Mouse (Mus musculus): ENCODE results near the gene Rsph3a.

The Rsph3a gene

DNA sequence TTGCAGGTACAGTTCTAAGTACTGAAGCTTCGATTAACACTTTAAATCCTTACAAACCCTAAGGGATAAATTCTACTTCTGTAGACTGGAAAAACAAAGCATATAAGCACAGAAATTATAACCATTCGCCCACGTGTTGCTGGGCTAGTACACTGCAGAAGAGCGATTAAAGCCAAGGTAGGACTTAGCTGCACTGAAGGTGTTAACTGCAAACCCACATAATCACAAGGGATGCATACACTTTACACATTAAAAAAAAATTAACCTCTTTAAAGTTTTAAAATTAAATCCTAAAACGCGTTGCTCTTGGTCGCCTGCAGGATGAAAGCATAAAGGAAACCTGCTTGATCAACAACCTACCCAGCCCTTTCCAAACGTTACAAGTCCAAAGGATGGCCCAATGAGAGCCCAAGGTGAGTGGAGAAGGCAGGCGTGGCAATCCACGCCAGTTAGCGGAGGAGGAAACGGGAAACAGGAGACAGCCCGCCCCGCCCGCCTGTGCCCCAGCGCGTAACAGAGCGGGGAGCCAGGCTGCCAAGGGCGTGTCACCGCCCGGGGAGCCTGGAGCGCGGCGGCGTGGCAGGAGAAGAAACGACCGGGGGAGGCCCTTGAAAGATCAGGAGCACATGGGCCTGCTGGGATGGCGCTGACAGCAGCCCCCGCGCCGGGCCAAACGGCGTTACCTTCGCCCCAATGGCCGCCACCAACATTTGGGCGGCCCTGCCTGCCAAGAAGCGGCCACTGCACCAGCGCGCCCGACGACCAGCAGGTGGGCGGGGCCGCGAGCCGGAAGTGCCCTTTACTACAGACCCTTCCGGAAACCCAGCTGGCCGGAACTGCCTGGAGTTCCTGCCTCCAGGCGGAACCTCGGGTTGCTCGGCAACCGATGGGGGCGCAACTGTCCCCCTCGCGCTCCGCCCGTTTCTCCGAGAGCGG, at the start of gene Rsph3a:
TSS of gene Rsph3a (plus strand) at position 498 of the 936 bp plus-strand sequence.
- peak; percentile 94 for DNase-seq (ENCODE audit: low read depth, low spot score)

- DNase-seq (ENCODE audit: low read depth, low spot score): peak; percentile 24
These were observed 49.3 kb upstream of the Rsph3a start for GRCm38 (mm10) chr17:7896047-7896635.

- DNase-seq (ENCODE audit: low read depth, low spot score): no peak
These were observed 48.3 kb upstream of the Rsph3a start for GRCm38 (mm10) chr17:7897120-7897519.

- DNase-seq (ENCODE audit: low read depth, low spot score): no peak
These were observed 47.7 kb upstream of the Rsph3a start for GRCm38 (mm10) chr17:7897756-7898155.

DNA sequence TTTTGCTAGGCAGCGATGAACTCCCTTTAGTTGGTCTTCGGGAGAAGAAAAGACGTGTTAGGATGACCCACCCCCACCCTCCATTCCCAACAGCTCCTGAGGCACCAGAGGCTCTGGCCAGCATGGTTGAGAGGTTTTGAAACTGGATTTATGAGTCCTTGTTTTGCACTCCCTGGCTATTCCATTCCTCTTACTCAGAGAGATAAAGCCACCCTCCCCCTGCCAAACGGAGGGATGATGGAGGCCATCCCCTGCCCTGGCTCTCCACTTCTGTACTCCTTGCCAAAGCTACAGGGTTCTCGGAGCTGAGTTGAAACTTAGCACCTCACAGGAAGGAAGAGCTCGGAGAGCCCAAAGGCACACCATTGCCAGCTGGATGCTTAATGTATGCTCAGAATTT, 46.2 kb upstream of the Rsph3a start:
- no peak for DNase-seq (ENCODE audit: low read depth, low spot score)

DNA sequence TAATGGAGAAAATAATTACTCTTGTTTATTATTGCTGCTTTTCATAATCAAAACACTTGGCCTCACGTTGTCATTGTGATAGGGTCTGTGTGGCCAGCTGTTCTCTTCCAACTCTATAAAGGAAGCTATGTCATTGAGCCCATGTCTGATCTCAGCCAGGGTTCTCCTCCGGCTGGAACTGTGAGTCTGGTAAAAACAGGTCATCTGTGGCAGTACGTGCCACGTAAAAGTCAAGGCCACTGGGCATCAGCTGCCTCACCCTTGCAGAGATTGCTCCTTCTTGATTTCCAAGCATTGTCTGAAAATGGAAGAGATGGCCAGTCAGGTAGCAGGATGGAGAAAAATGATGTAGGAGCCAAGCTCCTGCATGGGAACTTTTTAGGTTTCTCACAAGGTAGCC, 45.5 kb upstream of the Rsph3a start:
- DNase-seq (ENCODE audit: low read depth, low spot score): no peak

- DNase-seq (ENCODE audit: low read depth, low spot score): no peak
These were observed 43.9 kb upstream of the Rsph3a start for GRCm38 (mm10) chr17:7901536-7901935.

DNA sequence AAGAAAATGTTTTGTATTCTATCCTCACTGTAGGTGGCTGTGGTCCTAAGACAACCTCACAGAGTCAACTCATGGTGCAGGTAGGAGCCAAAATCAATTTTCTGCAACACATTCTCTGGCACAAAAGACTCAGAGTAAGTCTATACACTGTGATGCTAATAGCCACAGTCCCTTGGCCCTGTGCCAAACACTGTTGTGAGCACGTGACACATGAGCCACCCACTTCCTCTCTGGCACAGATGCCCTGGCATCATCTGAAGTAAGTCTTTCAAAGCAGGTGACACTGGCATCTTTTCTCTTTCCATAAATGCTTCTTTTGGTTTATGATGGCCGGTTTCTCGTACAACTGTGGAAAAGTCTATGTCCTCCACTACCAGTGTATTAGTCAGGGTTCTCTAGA, 43.1 kb upstream of the Rsph3a start:
- DNase-seq (ENCODE audit: low read depth, low spot score): peak; percentile 45

DNA sequence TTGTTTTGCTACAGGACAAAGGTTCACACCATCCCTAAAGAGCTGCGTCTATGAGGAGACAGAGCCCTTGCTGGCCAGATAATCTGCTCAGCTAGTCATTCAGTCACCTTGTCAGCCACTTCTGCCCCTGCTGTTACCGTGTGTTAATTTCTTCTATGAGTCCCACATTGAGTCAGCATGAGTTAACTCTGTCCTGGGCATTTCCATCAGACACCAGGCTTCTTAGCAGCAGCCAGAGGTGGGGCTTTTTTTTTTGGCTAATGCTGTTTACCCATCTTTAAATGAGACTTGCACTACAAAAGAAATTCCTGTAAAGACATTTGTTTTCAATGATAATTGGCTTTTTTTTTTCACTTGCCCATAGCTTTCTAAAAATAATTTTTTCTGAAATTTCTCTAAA, 40.4 kb upstream of the Rsph3a start:
- DNase-seq (ENCODE audit: low read depth, low spot score): no peak

DNA sequence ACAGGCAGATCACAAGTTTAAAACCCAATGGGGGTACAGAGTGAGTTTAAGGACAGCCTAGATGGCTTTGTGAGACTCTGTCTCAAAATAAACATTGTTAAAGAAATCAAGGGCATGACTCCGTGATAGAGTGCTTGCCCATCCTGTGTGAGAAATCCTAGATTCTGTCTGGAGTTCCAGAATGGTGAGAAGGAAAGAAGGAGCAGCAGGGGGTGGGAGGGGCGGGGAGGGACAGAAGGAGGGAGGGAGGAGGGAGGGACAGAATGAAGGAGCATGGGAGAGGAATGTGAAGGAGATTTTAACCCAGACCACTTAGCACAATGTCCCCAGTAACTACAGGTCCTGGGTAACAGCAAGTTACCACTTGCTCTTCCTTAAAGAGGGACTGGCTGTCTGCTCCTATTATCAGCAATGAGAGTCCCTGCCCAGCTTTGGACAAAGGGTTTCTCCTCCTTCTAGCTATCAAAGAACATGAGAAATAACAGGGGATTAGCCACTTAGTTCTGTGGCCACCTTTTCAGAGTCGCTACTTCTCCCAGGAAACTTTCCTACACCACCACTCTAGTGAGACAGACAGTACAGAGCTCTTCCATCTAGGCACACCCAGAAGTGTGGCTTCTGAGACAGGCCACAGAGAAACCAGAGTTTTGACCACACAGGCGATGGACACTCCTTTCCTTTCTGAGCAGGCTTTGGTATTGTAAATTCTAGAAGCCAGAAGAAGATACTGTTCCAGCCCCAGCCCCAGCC, 39.3 kb upstream of the Rsph3a start:
- no peak for DNase-seq (ENCODE audit: low read depth, low spot score)

DNA sequence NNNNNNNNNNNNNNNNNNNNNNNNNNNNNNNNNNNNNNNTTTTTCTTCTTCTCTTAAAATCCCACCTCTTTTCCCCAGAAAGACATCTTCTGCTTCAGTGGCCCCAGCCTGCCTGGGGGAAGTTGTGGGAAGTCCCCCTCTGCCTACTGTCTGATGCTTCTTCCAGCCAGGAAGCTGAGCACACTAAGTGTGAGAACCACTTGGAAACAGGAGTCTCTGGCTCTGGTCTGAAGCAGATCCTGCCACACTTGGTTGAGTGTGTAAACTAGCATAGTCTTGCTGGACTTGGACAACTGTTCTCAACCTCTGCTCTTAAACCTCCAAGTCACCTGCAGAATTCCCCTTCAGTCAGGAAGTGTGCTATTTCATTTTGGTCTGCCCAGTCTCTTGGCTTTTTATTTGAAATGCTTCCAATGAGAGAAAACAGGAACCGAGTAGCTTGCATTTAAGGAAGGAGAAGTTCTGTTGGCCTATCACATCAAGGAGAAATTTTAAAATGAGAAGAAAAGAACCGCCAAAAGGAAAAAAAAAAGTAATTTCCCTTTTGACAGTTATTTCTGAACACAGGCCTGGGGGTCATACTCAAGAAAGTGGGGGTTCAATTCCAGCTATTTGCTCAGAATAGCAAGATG, 30.7 kb upstream of the Rsph3a start:
- DNase-seq (ENCODE audit: low read depth, low spot score): no peak

DNA sequence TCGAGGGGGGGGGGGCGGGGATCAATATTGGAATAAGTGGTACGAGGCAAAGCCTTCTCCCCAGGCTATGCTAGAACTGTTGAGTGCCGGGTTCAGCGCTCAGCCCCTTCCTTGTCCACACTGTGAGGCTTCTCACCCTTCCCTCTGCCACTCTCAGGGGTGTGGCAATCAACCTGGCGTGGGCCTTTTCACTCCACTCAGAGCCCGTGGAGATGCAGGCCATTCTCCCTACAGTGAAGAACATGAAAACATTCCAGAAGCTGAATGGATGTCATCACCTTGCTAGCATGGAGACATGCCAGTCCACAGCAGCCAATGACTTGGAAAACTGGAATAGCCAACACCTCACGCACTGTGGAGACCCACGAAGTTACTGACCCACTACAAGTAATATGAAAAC, 29.6 kb upstream of the Rsph3a start:
- no peak for DNase-seq (ENCODE audit: low read depth, low spot score)

GRCm38 (mm10) chr17:7916782-7917574, 28.4 kb upstream of the Rsph3a start:
- peak; percentile 35 for DNase-seq (ENCODE audit: low read depth, low spot score)

DNA sequence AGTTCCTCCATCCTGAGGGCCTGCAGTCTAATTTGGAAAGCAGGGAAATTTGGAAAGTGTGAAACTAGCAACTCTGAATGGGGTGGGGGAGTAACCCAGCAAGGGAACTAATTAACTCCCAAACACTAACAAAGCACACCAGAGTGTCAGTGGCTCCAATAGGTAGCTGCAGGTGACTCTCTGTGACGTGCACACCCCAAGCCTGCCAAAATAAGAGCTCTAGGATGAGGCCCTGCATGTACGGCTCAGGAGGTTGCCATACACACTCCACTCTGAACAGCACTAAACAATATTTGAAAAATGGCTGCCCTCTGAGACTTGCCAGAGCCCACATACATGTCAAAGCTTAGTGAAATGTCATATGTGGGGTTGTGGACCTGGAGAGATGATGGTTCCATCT, 27.1 kb upstream of the Rsph3a start:
- no peak for DNase-seq (ENCODE audit: low read depth, low spot score)

GRCm38 (mm10) chr17:7919209-7919608, 26.2 kb upstream of the Rsph3a start:
- no peak for DNase-seq (ENCODE audit: low read depth, low spot score)

GRCm38 (mm10) chr17:7922564-7922963, 22.9 kb upstream of the Rsph3a start:
- DNase-seq (ENCODE audit: low read depth, low spot score): no peak

DNA sequence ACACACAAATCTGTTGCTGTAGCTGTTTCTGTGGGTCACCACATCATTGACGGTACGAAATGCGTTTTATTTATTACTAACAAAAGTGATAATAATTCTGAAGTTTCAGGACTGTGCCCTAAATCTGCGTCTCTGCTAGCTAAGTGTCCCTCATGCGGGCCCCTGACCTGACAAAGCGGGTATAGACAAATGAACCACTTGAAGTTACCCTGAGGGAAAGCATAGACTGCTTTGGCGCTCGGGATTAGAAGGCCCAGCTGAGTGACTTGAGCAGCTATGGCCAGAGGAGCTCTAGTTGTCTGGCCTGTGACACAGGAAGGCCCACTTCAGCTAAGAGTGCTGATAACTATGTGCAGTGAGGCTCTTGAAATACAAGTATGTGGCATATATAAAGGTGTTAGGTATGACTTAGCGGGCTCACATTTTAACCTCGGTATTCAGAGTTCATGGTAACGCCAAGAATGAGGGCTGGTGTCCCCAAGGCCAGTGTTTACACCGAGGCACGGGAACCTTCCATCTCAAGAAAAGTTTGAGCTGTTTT, 21.2 kb upstream of the Rsph3a start:
- DNase-seq (ENCODE audit: low read depth, low spot score): no peak

- peak; percentile 14 for DNase-seq (ENCODE audit: low read depth, low spot score)
These were observed 19.8 kb upstream of the Rsph3a start, which contains the start of gene Tagap for GRCm38 (mm10) chr17:7925413-7926160. TSS of gene Tagap (plus strand) at chr17:7926000.

GRCm38 (mm10) chr17:7927582-7928535, 17.6 kb upstream of the Rsph3a start:
- peak; percentile 80 for DNase-seq (ENCODE audit: low read depth, low spot score)

Data from brain, adult 2 months (tissue).